Mouse (Mus musculus) lung, postnatal 0 days (tissue): Measurements from ENCODE around the gene Gm37240.

Experiments used
- CTCF ChIP-seq: IDR thresholded peaks from 2 replicates; pipeline ENCODE4 v1.5.1; 2016; ENCODE audit warnings: antibody characterized with exemption, mild to moderate bottlenecking
- EP300 ChIP-seq: IDR thresholded peaks from 2 replicates; pipeline ENCODE4 v1.6.1; 2016; ENCODE audit warnings: antibody characterized with exemption, mild to moderate bottlenecking, control low read depth

DNA sequence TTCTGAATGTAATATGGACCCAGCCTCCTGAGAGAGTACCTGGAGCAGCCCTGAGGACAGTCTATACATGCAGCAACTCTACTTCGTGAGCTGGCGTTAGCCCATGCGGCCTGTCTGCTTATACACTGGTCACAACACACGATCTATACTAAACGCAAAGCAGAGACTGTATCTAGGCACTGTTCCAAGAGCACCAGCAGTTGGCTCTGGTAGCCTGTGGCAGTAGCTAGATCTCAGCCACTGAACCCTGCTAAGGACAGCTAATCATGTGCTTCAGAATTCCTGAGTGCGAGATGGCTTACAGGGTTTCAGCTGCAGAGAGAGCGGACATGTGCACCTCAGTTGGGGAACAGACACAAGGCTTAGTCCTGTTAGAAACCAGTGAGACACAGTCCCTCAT, 524.4 kb downstream of the Gm37240 start:
- no peak for TF ChIP-seq CTCF
- TF ChIP-seq EP300, result no peak
